Mouse (Mus musculus) hindbrain, embryonic 15.5 days (tissue): ENCODE data around the gene Usp19. TPM values are rescaled to one million over a fixed set of nuclear protein-coding genes. Genes with fewer than 3 reads are reported as not detected.

Experiments
- ATAC-seq: fragments of 200-750 bp; cut with Nextera tagmentation; 2 replicates; pipeline ENCODE4 v1.8.0; 2017; ENCODE audit warnings: low read depth, moderate number of reproducible peaks, moderate TSS enrichment; ENCODE audit not compliant: low FRiP score
- H3K27ac ChIP-seq: fragments of 300-500 bp; sonication (generic); replicated peaks from 2 replicates; pipeline ENCODE4 v1.5.1; 2015; ENCODE audit warnings: mild to moderate bottlenecking, inconsistent platforms
- H3K27me3 ChIP-seq: fragments of 300-500 bp; sonication (generic); 2 replicates; pipeline ENCODE4 v1.6.1; 2015; ENCODE audit warnings: control low read depth, inconsistent platforms
- H3K36me3 ChIP-seq: fragments of 300-500 bp; sonication (generic); 2 replicates; pipeline ENCODE4 v1.6.1; 2015; ENCODE audit warnings: control low read depth, inconsistent platforms
- H3K4me1 ChIP-seq: fragments of 300-500 bp; sonication (generic); replicated peaks from 2 replicates; pipeline ENCODE4 v1.6.1; 2015; ENCODE audit warnings: control low read depth, inconsistent platforms
- H3K4me2 ChIP-seq: fragments of 300-500 bp; sonication (generic); 2 replicates; pipeline ENCODE4 v1.6.1; 2015; ENCODE audit warnings: moderate library complexity, mild to moderate bottlenecking, inconsistent platforms
- H3K4me3 ChIP-seq: fragments of 300-500 bp; sonication (generic); 2 replicates; pipeline ENCODE4 v1.5.1; 2015; ENCODE audit warnings: mild to moderate bottlenecking, inconsistent platforms
- H3K9ac ChIP-seq: fragments of 300-500 bp; sonication (generic); 2 replicates; pipeline ENCODE4 v1.6.1; 2015; ENCODE audit warnings: inconsistent platforms
- H3K9me3 ChIP-seq: fragments of 300-500 bp; sonication (generic); 2 replicates; pipeline ENCODE4 v1.6.1; 2016; ENCODE audit warnings: control low read depth, inconsistent platforms
- WGBS: fragments of 180-500 bp; shearing (Covaris S2); methylation state at CpG from one replicate; pipeline ENCODE4 v1.1.7; 2015; 5-methylcytosine and 5-hydroxymethylcytosine counted together
- polyA plus RNA-seq: library from polyadenylated mRNA; unstranded; fragments of >200 nt; fragmentation: Nextera tagmentation; extraction: Ambion mirVana; gene quantifications from 2 replicates; pipeline ENCODE4 v1.2.1, GENCODE M21; 2015

Gene Usp19
- polyA plus RNA-seq, 1 experiment from 2014 or later: 80.8 TPM

DNA sequence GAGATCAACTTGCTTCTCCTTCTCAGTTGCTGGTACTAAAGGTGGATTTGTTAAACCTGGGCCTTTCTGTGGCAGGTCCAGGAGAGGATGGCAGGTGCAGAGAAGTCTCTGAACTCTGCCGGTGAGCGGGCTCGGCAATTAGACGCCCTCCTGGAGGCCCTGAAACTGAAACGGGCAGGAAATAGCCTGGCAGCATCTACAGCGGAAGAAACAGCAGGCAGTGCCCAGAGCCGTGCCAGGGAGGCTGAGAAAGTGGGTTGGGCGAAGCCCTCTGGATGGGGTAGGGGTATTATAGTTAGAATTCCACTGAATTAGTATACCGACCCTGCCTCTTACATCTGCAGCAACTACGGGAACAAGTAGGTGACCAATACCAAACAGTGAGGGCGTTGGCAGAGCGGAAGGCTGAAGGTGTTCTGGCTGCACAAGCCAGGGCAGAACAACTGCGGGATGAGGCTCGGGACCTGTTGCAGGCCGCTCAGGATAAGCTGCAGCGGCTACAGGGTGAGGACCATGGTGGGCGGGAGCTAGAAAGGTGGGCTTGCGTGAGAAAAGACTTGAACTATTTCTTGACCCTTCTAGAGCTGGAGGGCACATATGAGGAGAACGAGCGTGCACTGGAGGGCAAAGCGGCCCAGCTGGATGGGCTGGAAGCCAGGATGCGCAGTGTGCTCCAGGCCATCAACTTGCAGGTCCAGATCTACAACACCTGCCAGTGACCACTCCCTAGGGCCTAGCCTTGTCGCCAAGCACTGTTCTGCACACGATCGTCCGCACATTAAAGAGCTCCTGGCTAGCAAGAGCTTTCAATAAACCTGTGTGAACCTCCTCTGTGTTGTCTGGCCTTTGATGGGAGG, 472 bp upstream of the Usp19 start:
- peak; percentile 32; the same call in 1 of the 2 replicates for ATAC-seq
- H3K36me3 ChIP-seq: peaks cover 28% of the 10 kb centered on the region
- 62% methylated on average over 26 of the region's 26 CpGs for WGBS

DNA sequence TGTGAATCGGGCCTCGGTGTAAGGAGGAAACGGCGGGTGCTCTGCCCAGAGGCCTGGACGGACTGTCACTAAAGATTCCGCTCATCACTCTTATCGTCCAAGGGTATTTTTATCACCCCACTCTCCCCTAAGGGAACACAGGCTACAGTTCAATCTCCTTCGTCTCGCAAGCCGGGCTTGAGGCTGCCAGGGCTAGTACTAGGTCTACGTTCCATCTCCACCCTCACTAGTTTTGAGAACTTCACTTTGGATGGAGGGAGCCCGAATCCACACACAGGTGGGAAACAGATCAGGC, 831 bp downstream of the Usp19 start:
- peak overlapping the region; percentile 99 for H3K9ac ChIP-seq
- peak overlapping the region; percentile 98 for H3K4me3 ChIP-seq
- H3K27ac ChIP-seq: peak overlapping the region; percentile 95
- 11% methylated on average over 12 of the region's 12 CpGs for WGBS
- no peaks in the 10 kb centered on the region for H3K9me3 ChIP-seq
- no peak for ATAC-seq
- peak overlapping the region; percentile 73 for H3K4me2 ChIP-seq
- H3K4me1 ChIP-seq: peaks cover 24% of the 10 kb centered on the region
- H3K36me3 ChIP-seq: peaks cover 41% of the 10 kb centered on the region
- no peaks in the 10 kb centered on the region for H3K27me3 ChIP-seq

More for the DNA sequence above, 472 bp upstream of the Usp19 start:
- Histone ChIP-seq H3K4me1 (peaks cover 24% of the 10 kb centered on the region), H3K9ac (peak overlapping the region; percentile 62), H3K9me3 (no peaks in the 10 kb centered on the region), H3K4me2 (peak overlapping the region; percentile 73), H3K27ac (peak overlapping the region; percentile 95), H3K27me3 (no peaks in the 10 kb centered on the region), H3K4me3 (peak overlapping the region; percentile 98)

DNA sequence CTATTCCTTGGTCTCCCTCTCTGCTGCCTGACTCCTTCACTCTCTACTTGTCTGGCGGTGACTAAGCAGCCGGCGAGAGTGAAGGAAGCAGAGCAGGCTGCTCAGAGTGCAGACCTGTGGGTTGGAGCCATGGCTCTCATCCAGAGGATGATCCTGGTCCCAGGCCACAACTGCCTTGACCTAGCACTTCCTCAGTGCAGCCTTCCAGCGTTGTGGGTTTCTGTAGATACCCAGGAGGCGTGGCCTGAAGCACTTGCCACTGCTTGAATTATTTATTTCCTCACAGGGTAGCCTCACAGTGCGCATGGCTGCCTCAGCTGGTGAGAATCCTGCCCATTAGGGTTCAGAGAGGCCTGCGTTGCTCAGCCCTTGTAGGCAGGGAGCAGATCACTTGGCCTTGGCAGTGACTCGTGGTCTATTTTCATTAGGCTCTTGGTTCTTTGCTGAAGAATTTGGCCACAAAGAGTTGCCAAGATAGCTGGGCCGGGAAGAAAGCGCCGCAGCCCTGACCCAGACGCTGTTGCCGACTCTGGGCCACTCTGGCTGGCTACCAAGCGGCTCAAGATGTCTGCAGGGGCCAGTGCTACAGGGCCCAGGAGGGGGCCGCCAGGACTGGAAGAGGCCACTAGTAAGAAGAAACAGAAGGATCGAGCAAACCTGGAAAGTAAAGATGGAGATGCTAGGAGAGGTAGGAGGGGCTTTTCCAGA, 1.8 kb downstream of the Usp19 start:
- Histone ChIP-seq H3K4me1 (peaks cover 24% of the 10 kb centered on the region), H3K9me3 (no peaks in the 10 kb centered on the region), H3K27me3 (no peaks in the 10 kb centered on the region), H3K4me3 (peak overlapping the region; percentile 98), H3K9ac (peak overlapping the region; percentile 99; the same call in 1 of the 2 replicates), H3K27ac (no peak overlapping the region), H3K36me3 (peaks cover 51% of the 10 kb centered on the region), H3K4me2 (peak overlapping the region; percentile 73)
- ATAC-seq: no peak
- WGBS: 82% methylated on average over 16 of the region's 16 CpGs

DNA sequence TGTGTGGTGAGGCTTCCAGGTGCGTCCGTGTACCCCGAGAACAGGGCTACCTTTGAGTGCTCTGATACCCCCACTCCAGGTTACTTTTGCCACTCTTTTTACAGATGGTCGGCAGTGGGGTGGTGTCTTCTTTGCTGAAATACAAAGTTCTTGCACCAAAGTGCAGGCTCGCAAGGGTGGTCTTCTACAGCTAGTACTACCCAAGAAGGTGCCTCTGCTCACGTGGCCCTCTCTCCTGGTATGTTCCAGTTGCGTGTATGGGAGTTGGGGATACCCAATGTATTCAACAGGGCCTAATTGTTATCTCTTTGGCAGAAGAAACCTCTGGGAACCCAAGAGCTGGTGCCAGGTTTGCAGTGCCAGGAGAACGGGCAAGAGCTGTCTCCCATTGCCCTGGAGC, 2.8 kb downstream of the Usp19 start:
- no peak overlapping the region for H3K27ac ChIP-seq
- H3K4me3 ChIP-seq: no peak overlapping the region
- no peaks in the 10 kb centered on the region for H3K9me3 ChIP-seq
- no peak for ATAC-seq
- H3K4me1 ChIP-seq: peaks cover 24% of the 10 kb centered on the region
- H3K4me2 ChIP-seq: no peak overlapping the region
- H3K36me3 ChIP-seq: peaks cover 60% of the 10 kb centered on the region
- 95% methylated on average over 8 of the region's 8 CpGs for WGBS
- H3K9ac ChIP-seq: no peak overlapping the region
- no peaks in the 10 kb centered on the region for H3K27me3 ChIP-seq

DNA sequence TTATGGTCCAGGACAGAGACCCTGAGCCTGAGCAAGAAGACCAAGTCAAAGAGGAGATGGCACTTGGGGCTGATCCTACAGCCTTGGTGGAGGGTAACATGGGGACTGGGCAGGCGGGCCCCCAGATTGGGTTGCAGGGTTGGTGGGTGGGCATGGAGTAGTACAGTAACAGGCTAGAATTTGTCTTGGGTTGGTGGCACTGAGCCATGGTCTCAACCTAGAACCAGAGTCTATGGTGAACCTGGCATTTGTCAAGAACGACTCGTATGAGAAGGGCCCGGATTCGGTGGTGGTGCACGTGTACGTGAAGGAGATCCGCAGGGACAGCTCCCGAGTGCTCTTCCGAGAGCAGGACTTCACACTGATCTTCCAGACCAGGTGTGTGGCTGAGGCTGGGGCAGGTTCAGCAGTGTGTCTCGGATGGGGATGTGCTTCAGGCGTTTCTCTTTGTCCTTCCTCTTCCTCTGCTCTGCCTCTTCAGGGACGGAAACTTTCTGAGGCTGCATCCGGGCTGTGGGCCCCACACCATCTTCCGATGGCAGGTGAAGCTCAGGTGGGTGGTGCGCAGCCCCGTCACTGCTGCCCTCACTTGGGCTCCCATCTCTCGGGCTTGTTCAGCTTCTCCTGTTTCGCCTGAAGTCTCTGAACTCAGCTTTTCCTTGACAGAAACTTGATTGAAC, 3.9 kb downstream of the Usp19 start:
- Histone ChIP-seq H3K9ac (no peak overlapping the region), H3K4me1 (peaks cover 24% of the 10 kb centered on the region), H3K9me3 (no peaks in the 10 kb centered on the region), H3K4me2 (no peak overlapping the region), H3K4me3 (no peak overlapping the region), H3K27me3 (no peaks in the 10 kb centered on the region), H3K36me3 (peaks cover 71% of the 10 kb centered on the region), H3K27ac (no peak overlapping the region)
- 95% methylated on average over 19 of the region's 19 CpGs for WGBS
- ATAC-seq: no peak

DNA sequence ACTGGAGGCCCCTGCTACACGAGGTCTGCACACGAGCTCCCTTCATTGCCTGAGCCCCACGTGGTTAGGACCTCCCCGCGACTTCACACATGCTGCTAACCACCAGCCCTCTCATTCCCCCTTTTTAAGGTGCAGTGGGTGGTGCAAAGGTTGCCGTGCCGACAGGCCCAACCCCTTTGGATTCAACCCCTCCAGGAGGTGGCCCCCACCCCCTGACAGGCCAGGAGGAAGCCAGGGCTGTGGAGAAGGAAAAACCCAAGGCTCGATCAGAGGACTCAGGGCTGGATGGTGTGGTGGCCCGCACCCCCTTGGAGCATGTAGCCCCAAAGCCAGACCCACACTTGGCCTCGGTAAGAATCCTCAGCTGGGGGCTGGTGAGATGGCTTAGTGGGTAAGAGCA, 4.5 kb downstream of the Usp19 start:
- ATAC-seq: no peak
- no peak overlapping the region for H3K4me3 ChIP-seq
- 80% methylated on average over 10 of the region's 10 CpGs for WGBS
- H3K36me3 ChIP-seq: peaks cover 77% of the 10 kb centered on the region
- H3K27me3 ChIP-seq: no peaks in the 10 kb centered on the region
- H3K4me2 ChIP-seq: no peak overlapping the region
- peaks cover 20% of the 10 kb centered on the region for H3K4me1 ChIP-seq
- no peaks in the 10 kb centered on the region for H3K9me3 ChIP-seq
- no peak overlapping the region for H3K27ac ChIP-seq
- no peak overlapping the region for H3K9ac ChIP-seq

DNA sequence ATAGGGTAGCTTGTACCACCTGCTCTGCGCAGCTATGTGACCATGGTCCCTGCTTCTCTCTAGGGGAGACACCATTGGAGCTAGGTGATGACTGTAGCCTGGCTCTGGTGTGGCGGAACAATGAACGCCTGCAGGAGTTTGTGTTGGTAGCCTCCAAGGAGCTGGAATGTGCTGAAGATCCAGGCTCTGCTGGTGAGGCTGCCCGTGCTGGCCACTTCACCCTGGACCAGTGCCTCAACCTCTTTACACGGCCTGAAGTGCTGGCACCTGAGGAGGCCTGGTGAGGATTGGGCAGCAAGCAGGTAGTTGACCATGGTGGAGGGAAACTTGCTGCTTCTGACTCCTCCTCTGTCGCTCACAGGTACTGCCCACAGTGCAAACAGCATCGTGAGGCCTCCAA, 8.8 kb downstream of the Usp19 start:
- Histone ChIP-seq H3K27ac (no peak overlapping the region), H3K9me3 (no peaks in the 10 kb centered on the region), H3K4me3 (no peak overlapping the region), H3K27me3 (no peaks in the 10 kb centered on the region), H3K9ac (no peak overlapping the region), H3K36me3 (peaks cover 83% of the 10 kb centered on the region), H3K4me1 (no peaks in the 10 kb centered on the region), H3K4me2 (no peak overlapping the region)
- 95% methylated on average over 7 of the region's 7 CpGs for WGBS
- no peak for ATAC-seq

DNA sequence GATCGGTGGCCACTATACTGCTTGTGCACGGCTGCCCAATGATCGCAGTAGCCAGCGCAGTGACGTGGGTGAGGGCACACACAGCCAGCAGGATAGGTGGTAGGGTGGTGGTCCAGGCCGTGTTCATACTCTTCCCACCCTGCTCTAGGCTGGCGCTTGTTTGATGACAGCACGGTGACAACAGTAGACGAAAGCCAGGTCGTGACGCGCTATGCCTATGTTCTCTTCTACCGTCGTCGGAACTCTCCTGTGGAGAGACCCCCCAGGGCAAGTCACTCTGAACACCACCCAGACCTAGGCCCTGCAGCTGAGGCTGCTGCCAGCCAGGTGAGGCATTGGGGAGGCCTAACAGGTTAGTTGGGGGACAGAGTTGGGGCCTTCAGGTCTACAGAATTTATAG, 9.5 kb downstream of the Usp19 start:
- no peak for ATAC-seq
- Histone ChIP-seq H3K9me3 (no peaks in the 10 kb centered on the region), H3K4me1 (no peaks in the 10 kb centered on the region)

DNA sequence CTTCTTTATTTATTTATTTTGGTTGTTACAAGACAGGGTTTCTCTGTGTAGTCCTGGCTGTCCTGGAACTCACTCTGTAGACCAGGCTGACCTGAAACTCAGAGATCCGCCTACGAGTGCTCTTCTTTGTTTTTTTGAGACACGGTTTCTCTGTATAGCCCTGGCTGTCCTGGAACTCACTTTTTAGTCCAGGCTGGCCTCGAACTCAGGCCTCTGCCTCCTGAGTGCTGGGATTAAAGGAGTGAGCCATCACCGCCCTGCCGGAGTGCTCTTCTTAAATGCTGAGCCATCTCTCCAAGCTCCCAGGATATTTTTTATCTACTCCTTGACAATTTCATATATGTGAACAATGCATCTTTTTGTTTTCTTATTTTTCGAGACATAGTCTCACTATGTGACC, 16.5 kb downstream of the Usp19 start:
- Histone ChIP-seq H3K4me1 (peaks cover 20% of the 10 kb centered on the region), H3K4me3 (peak overlapping the region; percentile 86; the same call in 1 of the 2 replicates), H3K27me3 (no peaks in the 10 kb centered on the region), H3K4me2 (peak overlapping the region; percentile 92), H3K36me3 (peaks cover 26% of the 10 kb centered on the region), H3K9ac (peak overlapping the region; percentile 61; the same call in 1 of the 2 replicates), H3K27ac (peak overlapping the region; percentile 89), H3K9me3 (no peaks in the 10 kb centered on the region)
- WGBS: 89% methylated on average over 7 of the region's 7 CpGs
- ATAC-seq: no peak

More for the DNA sequence above, 9.5 kb downstream of the Usp19 start:
- H3K4me3 ChIP-seq: no peak overlapping the region
- H3K27me3 ChIP-seq: no peaks in the 10 kb centered on the region
- 97% methylated on average over 15 of the region's 15 CpGs for WGBS
- H3K27ac ChIP-seq: no peak overlapping the region
- peaks cover 76% of the 10 kb centered on the region for H3K36me3 ChIP-seq
- H3K4me2 ChIP-seq: no peak overlapping the region
- no peak overlapping the region for H3K9ac ChIP-seq

DNA sequence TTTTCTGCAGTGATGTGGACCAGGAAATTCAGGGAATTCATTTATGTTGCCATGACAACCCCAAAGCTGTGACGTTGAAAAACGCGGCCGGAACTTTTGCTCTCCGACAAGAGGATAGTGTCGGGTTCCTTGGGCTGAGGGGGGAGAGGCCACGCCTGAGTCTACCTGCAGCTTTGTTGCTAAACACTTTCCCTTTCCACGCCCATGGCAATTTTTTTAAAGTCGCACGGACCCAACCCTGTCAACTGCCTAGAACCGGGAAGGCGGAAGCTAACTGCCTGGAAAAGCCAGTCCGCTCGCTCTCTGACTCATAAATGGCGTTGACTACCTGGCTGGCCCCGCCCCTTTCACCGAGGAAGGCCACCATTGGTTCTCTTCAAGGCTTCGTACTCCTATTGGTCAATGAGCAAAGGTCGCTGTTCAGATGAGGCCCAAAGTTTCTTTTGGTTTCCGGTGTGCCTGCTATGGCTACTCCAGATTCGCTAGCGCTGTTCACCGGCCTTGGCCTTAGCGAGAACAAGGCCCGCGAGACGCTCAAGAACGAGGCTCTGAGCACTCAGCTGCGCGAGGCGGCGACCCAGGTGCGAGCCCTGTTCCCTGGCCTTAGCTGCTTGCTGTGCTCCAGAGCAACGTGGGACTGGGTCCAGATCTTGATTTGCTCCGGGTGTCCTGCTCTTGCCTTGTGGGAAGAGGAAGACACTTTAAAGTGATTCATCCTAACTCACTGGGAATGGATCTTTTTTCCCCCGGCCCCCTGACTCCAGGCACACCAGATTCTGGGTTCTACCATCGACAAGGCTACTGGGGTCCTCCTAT, 17.4 kb downstream of the Usp19 start, which contains the start of gene Qars:
Gene Qars, plus strand, starts transcription at position 88 of the 816 bp plus-strand sequence.
- Histone ChIP-seq H3K27ac (peak within 1 kb of the TSS; percentile 89), H3K36me3 (peaks cover 32% of the 10 kb centered on the region), H3K4me3 (peak within 1 kb of the TSS; percentile 86), H3K9ac (peak within 1 kb of the TSS; percentile 61), H3K4me2 (peak within 1 kb of the TSS; percentile 92), H3K9me3 (no peaks in the 10 kb centered on the region), H3K27me3 (no peaks in the 10 kb centered on the region), H3K4me1 (peaks cover 20% of the 10 kb centered on the region)
- peak; percentile 97 for ATAC-seq
- WGBS: under 1% methylated on average over 37 of the region's 37 CpGs

DNA sequence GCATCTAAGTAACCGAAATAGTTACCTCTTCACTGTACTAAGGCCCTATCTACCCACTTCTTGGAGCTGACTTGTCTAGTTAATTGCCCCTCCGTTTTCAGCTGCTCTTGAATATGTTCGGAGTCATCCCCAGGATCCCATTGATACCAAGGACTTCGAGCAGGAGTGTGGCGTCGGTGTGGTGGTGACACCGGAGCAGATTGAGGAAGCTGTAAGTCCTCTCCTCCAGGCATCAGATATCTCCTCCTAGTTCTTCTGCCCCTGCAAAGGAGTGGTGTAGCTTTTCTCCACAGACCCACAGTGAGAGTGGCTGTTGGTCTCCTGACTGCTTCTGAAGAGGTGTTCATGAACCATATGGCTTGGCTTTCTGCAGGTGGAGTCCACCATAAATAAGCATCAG, 18.4 kb downstream of the Usp19 start:
- Histone ChIP-seq H3K36me3 (peaks cover 38% of the 10 kb centered on the region), H3K27ac (no peak overlapping the region), H3K4me1 (peaks cover 20% of the 10 kb centered on the region), H3K27me3 (no peaks in the 10 kb centered on the region), H3K9ac (peak overlapping the region; percentile 61), H3K9me3 (no peaks in the 10 kb centered on the region), H3K4me3 (peak overlapping the region; percentile 86), H3K4me2 (peak overlapping the region; percentile 92)
- WGBS: 84% methylated on average over 7 of the region's 7 CpGs
- ATAC-seq: no peak
